Mouse (Mus musculus): ENCODE measurements around the gene Olfr599. TPM values are rescaled to one million over a fixed set of nuclear protein-coding genes. Genes with fewer than 3 reads are reported as not detected.
"Not testable (repeated sequence)": the region's sequence is repeated elsewhere in the genome, so short reads cannot be mapped to it uniquely, and the experiment has no call there.

Gene Olfr599
- total RNA-seq (2022): not detected

DNA sequence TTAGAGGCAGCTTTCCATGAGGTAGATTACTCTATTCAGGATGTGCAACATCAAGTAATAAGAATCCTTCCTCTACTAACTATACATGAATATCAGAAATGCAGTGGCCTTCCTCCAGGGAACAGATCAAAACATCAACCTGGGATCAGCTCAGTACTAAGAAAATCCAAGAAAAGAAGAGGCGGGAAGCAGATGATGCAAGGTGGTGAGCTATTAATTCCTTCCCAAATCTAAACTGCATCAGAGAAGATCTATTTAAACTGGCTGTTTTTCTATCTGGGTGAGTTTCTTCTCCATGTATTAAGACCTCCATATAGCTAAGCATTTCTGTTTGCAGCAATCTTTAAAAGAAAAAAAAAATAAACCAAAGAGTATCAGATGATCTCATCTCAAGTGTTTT, at the start of gene Olfr599:
Olfr599 (plus strand) TSS at position 301 of the 400 bp plus-strand sequence.
- no peak for DNase-seq (ENCODE audit: low spot score in 2 of 2)

DNA sequence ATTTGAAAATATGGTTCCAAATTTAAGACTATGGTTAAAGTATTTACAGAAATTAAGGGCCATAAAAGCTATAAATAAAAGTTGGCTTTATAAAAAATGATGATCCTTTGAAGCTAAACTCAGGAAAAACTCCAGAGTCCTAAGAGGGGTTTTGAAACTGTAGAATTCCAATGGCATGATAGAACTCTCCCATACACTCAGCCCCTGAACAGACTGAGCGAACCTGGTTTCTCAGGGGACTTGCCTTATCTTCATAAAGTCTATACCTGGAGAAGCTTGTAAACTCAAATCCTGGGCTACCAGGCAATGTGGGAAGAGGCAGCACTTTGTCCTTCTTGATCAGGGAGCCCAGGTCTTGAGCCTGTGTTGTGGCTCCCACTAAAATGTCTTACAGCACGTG, 30.4 kb upstream of the Olfr599 start, which contains the start of gene Olfr596:
Olfr596 (plus strand) TSS at position 301 of the 400 bp plus-strand sequence.
- DNase-seq (ENCODE audit: low spot score in 2 of 2): not testable (repeated sequence)

DNA sequence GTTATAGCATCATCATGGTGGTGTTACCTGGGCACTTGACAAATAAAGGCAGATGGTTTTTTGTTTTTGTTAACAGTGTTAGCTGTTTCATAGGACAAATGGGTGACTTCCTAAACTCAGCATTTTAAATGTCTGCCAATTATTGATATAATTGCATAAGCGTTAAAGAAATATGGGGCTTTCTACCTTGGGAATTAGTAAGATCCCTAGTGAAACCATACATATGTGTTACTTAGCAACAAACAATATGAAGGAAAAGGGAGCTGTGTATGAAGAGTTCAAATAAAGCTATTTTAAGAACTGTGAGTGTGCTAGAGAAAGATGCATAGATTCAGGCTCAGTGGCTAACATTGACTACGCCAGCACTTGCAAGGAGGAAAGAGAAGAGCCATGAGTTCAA, 19.7 kb upstream of the Olfr599 start, which contains the start of gene Olfr597:
Olfr597 (plus strand) TSS at position 301 of the 400 bp plus-strand sequence.
- not testable (repeated sequence) for DNase-seq (ENCODE audit: low spot score in 2 of 2)

DNA sequence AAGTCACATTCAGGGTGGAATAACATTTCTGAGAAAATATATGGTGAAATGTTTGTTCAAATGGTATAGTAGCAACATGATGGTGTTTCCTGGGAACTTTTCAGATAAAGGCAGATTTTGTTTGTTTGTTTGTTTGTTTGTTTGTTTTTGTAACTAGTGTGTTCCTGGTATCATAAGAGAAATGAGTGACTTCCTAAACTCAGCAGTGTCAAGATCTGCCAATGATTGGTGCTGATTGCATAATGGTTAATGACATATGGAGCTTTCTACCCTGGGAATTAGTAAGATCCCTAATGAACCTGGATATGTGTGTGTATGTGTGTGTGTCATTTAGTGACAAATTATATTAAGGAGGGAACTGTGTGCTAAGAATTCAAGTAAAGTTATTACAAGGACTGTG, 12.4 kb upstream of the Olfr599 start, which contains the start of gene Olfr598:
Olfr598 (plus strand) TSS at position 301 of the 400 bp plus-strand sequence.
- no peak for DNase-seq (ENCODE audit: low spot score in 2 of 2)

DNA sequence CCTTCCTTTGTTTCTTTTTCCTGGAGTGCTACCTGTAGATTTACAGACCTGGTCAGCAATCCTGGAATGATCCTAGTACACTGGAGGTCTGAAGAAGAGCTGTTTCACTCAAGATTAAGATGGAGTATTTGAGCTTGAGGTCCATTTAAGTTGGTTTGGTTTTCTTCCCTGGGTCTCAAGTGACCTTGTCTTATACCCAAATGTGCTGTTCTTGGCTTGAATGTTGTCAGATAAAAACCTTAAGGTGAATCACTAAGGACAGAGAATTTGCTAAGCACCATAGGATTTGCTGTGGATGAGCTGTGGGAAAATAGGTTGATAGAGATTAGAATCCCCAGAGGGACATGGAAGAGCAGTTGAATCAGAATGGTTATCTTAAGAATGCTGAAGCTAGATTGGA, 13.9 kb downstream of the Olfr599 start, which contains the start of gene Olfr600:
Olfr600 (minus strand) TSS at position 101 of the 400 bp plus-strand sequence.
- no peak for DNase-seq (ENCODE audit: low spot score in 2 of 2)

DNA sequence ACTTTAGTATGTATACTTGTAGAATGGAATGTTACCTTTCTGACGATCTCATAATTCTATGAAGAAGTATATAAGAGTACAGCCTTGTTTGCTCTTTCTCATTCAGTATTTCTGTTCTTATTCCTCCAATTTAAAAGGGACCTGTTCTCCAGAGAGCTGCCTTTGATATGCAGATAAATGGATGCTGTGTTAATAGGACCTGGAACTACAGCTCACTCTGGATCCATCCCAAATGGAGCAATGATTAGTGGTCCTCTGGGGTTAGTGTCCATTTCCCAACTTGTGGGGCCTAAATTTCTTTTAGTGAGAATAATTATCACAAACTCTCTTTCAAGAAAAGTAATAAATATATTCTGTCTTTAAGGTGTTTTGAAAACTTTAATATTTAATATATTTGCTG, 26.8 kb downstream of the Olfr599 start, which contains the start of gene Olfr601:
Olfr601 (minus strand) TSS at position 101 of the 400 bp plus-strand sequence.
- no peak for DNase-seq (ENCODE audit: low spot score in 2 of 2)

DNA sequence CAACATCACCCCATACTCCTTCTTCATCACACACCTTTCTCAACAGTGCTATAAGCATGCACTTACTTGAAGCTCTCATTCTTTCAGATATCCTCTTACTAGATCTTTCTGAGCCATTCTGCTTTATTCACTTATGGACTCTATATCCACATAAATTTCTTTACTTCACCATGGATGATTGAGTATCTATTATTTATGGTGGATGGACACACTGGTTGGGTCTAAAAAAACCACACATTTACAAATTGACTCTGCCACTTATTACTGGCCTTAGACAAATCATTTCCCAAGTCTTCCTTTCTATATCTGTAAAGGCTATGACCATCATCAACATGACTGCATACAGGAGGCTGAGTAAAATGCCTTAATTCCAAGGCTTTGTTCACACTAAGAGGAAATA, 50.4 kb downstream of the Olfr599 start, which contains the start of gene Olfr603:
Olfr603 (minus strand) TSS at position 101 of the 400 bp plus-strand sequence.
- no peak for DNase-seq (ENCODE audit: low spot score in 2 of 2)

Other genes starting within 250 kb of the Olfr599 start
- not detected for gene Olfr585, start 238.2 kb upstream of the Olfr599 start, total RNA-seq (2022)
- not detected for gene Olfr586, start 210.3 kb upstream of the Olfr599 start, total RNA-seq (2022)
- gene Olfr588-ps1, start 195.0 kb upstream of the Olfr599 start, total RNA-seq (2022): not detected
- gene Olfr589, start 179.6 kb upstream of the Olfr599 start, total RNA-seq (2022): not detected
- gene Olfr591, start 157.6 kb upstream of the Olfr599 start, total RNA-seq (2022): not detected
- not detected for gene Olfr592, start 151.1 kb upstream of the Olfr599 start, total RNA-seq (2022)
- gene Olfr593, start 124.1 kb upstream of the Olfr599 start, total RNA-seq (2022): not detected
- gene Olfr594, start 118.9 kb upstream of the Olfr599 start, total RNA-seq (2022): not detected
- not detected for gene Usp17ld, start 83.4 kb upstream of the Olfr599 start, total RNA-seq (2022)
- gene Olfr596, start 30.3 kb upstream of the Olfr599 start, total RNA-seq (2022): not detected
- not detected for gene Olfr597, start 19.6 kb upstream of the Olfr599 start, total RNA-seq (2022)
- not detected for gene Olfr598, start 12.3 kb upstream of the Olfr599 start, total RNA-seq (2022)
- gene Olfr600, start 13.8 kb downstream of the Olfr599 start, total RNA-seq (2022): not detected
- not detected for gene Olfr601, start 26.7 kb downstream of the Olfr599 start, total RNA-seq (2022)
- not detected for gene Olfr603, start 50.3 kb downstream of the Olfr599 start, total RNA-seq (2022)
- not detected for gene Usp17lc, start 79.2 kb downstream of the Olfr599 start, total RNA-seq (2022)
- gene Olfr605, start 109.5 kb downstream of the Olfr599 start, total RNA-seq (2022): not detected
- not detected for gene Olfr606, start 113.1 kb downstream of the Olfr599 start, total RNA-seq (2022)
- gene Olfr607, start 128.2 kb downstream of the Olfr599 start, total RNA-seq (2022): not detected
- not detected for gene Olfr608, start 134.0 kb downstream of the Olfr599 start, total RNA-seq (2022)
- gene Olfr609, start 162.1 kb downstream of the Olfr599 start, total RNA-seq (2022): not detected
- not detected for gene Olfr610, start 176.2 kb downstream of the Olfr599 start, total RNA-seq (2022)
- gene Olfr611, start 184.9 kb downstream of the Olfr599 start, total RNA-seq (2022): not detected
- not detected for gene Olfr612, start 206.8 kb downstream of the Olfr599 start, total RNA-seq (2022)
- not detected for gene Olfr613, start 212.2 kb downstream of the Olfr599 start, total RNA-seq (2022)
- not detected for gene Olfr615, start 220.2 kb downstream of the Olfr599 start, total RNA-seq (2022)
- not detected for gene Olfr616, start 233.2 kb downstream of the Olfr599 start, total RNA-seq (2022)
- not detected for gene Olfr617, start 237.1 kb downstream of the Olfr599 start, total RNA-seq (2022)